9 mouse cellular contexts compared by ENCODE assay signal in the genomic region with DNA sequence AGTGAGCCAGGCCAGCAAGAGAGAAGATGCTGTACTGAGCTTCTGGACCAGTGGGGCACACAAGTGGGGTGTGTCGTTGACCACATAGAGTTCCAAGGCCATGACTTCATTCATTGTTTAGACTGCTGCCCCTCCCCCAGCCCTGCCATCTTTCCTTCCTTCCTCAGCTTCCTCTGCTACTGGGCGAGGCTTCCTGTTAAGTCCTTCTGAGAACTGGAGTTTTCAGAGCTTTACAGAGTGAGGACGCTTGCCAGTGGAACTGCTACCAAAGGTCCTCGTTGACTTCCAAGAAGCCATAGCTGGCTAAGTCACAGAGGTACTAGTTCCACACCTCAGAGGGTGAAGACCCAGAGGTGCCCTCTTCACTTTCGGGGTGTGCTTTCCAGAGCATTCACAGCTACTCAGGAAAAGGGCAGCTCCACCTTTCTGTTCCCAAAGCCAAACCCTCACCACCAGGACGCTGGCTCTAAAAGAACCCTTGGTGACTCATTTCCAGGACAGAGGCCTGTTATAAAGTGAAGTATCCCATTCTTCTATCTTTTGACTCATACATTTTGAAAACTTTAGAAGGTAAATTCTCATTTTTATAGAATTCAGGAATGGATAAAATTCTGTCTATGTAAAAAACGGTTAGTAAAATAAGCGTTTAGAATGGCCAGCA. TPM values are rescaled to one million over a fixed set of nuclear protein-coding genes. Genes with fewer than 3 reads are reported as not detected.
DNase-seq lines count a peak whose midpoint lies in the region; ATAC-seq and TF ChIP-seq lines count a peak whose summit lies in the region.
"Had no signal": no experiment of that assay in that cellular context is flagged by ENCODE, and none has a peak within 500 bp of the region (broad histone marks: within the 10 kb centered on the region; RNA-seq: fewer than 3 reads in every experiment).

No protein-coding gene starts in this region.

- H3K9me3 ChIP-seq in heart, postnatal 0 days (replicated peaks; ENCODE audit: control insufficient read depth, low read length), result no peaks in the 10 kb centered on the region
- no peaks in the 10 kb centered on the region for H3K9me3 ChIP-seq in stomach, postnatal 0 days (ENCODE audit: control insufficient read depth, low read length)
- H3K9me3 ChIP-seq in forebrain, embryonic 10.5 days, result no peaks in the 10 kb centered on the region

- no peak for DNase-seq in layer of hippocampus, adult 2 months (ENCODE audit: low spot score in 2 of 2)
- DNase-seq in layer of hippocampus, adult 11-12 months (ENCODE audit: low spot score), result no peak
- peak; percentile 61 for DNase-seq in heart, postnatal 0 days (ENCODE audit: low spot score)
- DNase-seq in liver, adult 2 months (ENCODE audit: extremely low read depth, low read depth, low spot score), result no peak
- peak; percentile 58 for DNase-seq in stomach, postnatal 0 days (ENCODE audit: low spot score)
- no peak for DNase-seq in cerebellum, adult 18-20 months
- DNase-seq in testis, postnatal 10 days (ENCODE audit: low spot score), result no peak
- DNase-seq in forebrain, embryonic 10.5 days (ENCODE audit: extremely low spot score, low spot score), result no peak
- DNase-seq: retina, postnatal 1 day had no signal

- TF ChIP-seq EP300 in heart, postnatal 0 days (IDR thresholded peaks at IDR 0.05; ENCODE audit: low read depth), result peak; percentile 94
- no peak for TF ChIP-seq EP300 in stomach, postnatal 0 days (optimal IDR thresholded peaks at IDR 0.05)

- peaks cover 17% of the 10 kb centered on the region for H3K4me1 ChIP-seq in heart, postnatal 0 days (ENCODE audit: control insufficient read depth, insufficient read depth)
- 0 out of 2 replicates have a peak, but pooled peaks cover 2% of the 10 kb centered on the region for H3K4me1 ChIP-seq in liver, adult 2 months (ENCODE audit: control insufficient read depth, insufficient read depth, low read length)
- no peaks in the 10 kb centered on the region; the same call in 1 of the 2 replicates for H3K4me1 ChIP-seq in stomach, postnatal 0 days (replicated peaks; ENCODE audit: control insufficient read depth, insufficient read depth)
- H3K4me1 ChIP-seq in forebrain, embryonic 10.5 days, result peaks cover 5% of the 10 kb centered on the region; the same call in 1 of the 2 replicates

- WGBS in heart, postnatal 0 days, result 68% methylated on average over 8 of the region's 8 CpGs
- 75% methylated on average over 8 of the region's 8 CpGs for WGBS in liver, adult 2 months
- 65% methylated on average over 8 of the region's 8 CpGs for WGBS in stomach, postnatal 0 days
- 86% methylated on average over 8 of the region's 8 CpGs for WGBS in forebrain, embryonic 10.5 days

- no peaks in the 10 kb centered on the region for H3K79me2 ChIP-seq in liver, adult 2 months (ENCODE audit: control insufficient read depth, insufficient read depth, low read length)

- peak overlapping the region; percentile 51; the same call in 1 of the 2 replicates for H3K27ac ChIP-seq in layer of hippocampus, adult 2 months
- peak overlapping the region; percentile 82 for H3K27ac ChIP-seq in heart, postnatal 0 days (ENCODE audit: low read depth)
- H3K27ac ChIP-seq in liver, adult 2 months (replicated peaks; ENCODE audit: insufficient read depth, low read depth, low read length), result peak overlapping the region; percentile 82
- peak overlapping the region; percentile 65 for H3K27ac ChIP-seq in stomach, postnatal 0 days (replicated peaks)
- H3K27ac ChIP-seq in forebrain, embryonic 10.5 days, result no peak overlapping the region

- H3K36me3 ChIP-seq in heart, postnatal 0 days (replicated peaks; ENCODE audit: control insufficient read depth, insufficient read depth, low read length), result no peaks in the 10 kb centered on the region
- no peaks in the 10 kb centered on the region for H3K36me3 ChIP-seq in liver, adult 2 months (ENCODE audit: control insufficient read depth, insufficient read depth, low read length)
- no peaks in the 10 kb centered on the region for H3K36me3 ChIP-seq in stomach, postnatal 0 days (ENCODE audit: control insufficient read depth, insufficient read depth, low read length)
- H3K36me3 ChIP-seq in forebrain, embryonic 10.5 days (replicated peaks), result no peaks in the 10 kb centered on the region

- no peaks in the 10 kb centered on the region for H3K27me3 ChIP-seq in heart, postnatal 0 days (ENCODE audit: control insufficient read depth, insufficient read depth, low read length)
- no peaks in the 10 kb centered on the region for H3K27me3 ChIP-seq in liver, adult 2 months (ENCODE audit: control insufficient read depth, insufficient read depth, low read length)
- H3K27me3 ChIP-seq in stomach, postnatal 0 days (ENCODE audit: control insufficient read depth, insufficient read depth, low read length), result no peaks in the 10 kb centered on the region
- H3K27me3 ChIP-seq in forebrain, embryonic 10.5 days (ENCODE audit: poor library complexity, severe bottlenecking), result no peaks in the 10 kb centered on the region

- H3K4me3 ChIP-seq in layer of hippocampus, adult 2 months, result no peak overlapping the region
- no peak overlapping the region for H3K4me3 ChIP-seq in heart, postnatal 0 days (ENCODE audit: low read depth, low read length)
- no peak overlapping the region for H3K4me3 ChIP-seq in liver, adult 2 months (ENCODE audit: insufficient read depth, low read depth, low read length)
- H3K4me3 ChIP-seq in stomach, postnatal 0 days (ENCODE audit: low read depth, low read length), result no peak overlapping the region
- no peak overlapping the region for H3K4me3 ChIP-seq in forebrain, embryonic 10.5 days

- no peak for TF ChIP-seq CTCF in layer of hippocampus, adult 2 months (conservative IDR thresholded peaks at IDR 0.05)
- no peak for TF ChIP-seq CTCF in heart, postnatal 0 days (IDR thresholded peaks at IDR 0.05; ENCODE audit: low read depth)
- TF ChIP-seq CTCF in liver, adult 2 months (IDR thresholded peaks at IDR 0.05; ENCODE audit: low read depth, low read length), result no peak
- TF ChIP-seq CTCF in stomach, postnatal 0 days (IDR thresholded peaks at IDR 0.05; ENCODE audit: low read depth), result no peak

- TF ChIP-seq POLR2A in liver, adult 2 months (IDR thresholded peaks at IDR 0.05; ENCODE audit: extremely low read depth, insufficient read depth, low read length), result no peak

- H3K4me2 ChIP-seq in heart, postnatal 0 days (ENCODE audit: low read depth, low read length), result no peak overlapping the region
- H3K4me2 ChIP-seq in stomach, postnatal 0 days (replicated peaks; ENCODE audit: low read depth), result no peak overlapping the region

- ATAC-seq in heart, postnatal 0 days (ENCODE audit: insufficient read depth, low read depth), result peak; percentile 81
- ATAC-seq in stomach, postnatal 0 days (ENCODE audit: low FRiP score, low TSS enrichment), result peak; percentile 73

- H3K9ac ChIP-seq in heart, postnatal 0 days (replicated peaks; ENCODE audit: low read depth, low read length), result no peak overlapping the region
- H3K9ac ChIP-seq in liver, adult 2 months (ENCODE audit: low read depth, low read length), result no peak overlapping the region
- H3K9ac ChIP-seq in stomach, postnatal 0 days (ENCODE audit: low read length), result no peak overlapping the region

RNA-seq across cellular contexts. Expression of a gene that starts 49.6 kb away (rescaled TPM):
- total RNA-seq in layer of hippocampus, adult 2 months (2021), result 100 to 1,000 TPM; 168 to 172 TPM
- total RNA-seq in heart, postnatal 0 days (2014; rRNA removed; ENCODE audit: low replicate concordance), result 16.3 and 17.2 TPM in 2 replicates
- 7.1 and 7.8 TPM in 2 replicates for polyA plus RNA-seq in heart, postnatal 0 days (2015; fragmentation: Nextera tagmentation; extraction: Ambion mirVana)
- total RNA-seq in liver, adult 2 months (2014; rRNA removed), result 13.2 and 13.7 TPM in 2 replicates
- 7.1 and 12.2 TPM in 2 replicates for polyA plus RNA-seq in liver, adult 2 months (2012; rRNA removed)
- 14.0 TPM in 2 replicates for polyA plus RNA-seq in stomach, postnatal 0 days (2015; fragmentation: Nextera tagmentation; extraction: Ambion mirVana)
- 13.6 and 15.0 TPM in 2 replicates for polyA plus RNA-seq in forebrain, embryonic 10.5 days (2016; fragmentation: Nextera tagmentation; extraction: Ambion mirVana)

Comparison
In these comparisons a context has a peak if more than half of its experiments do, and no peak if none do; other contexts are left out.
1. DNase-seq: peak in heart, postnatal 0 days (single experiment) and stomach, postnatal 0 days (single experiment); none in layer of hippocampus, adult 2 months (0 of 2), layer of hippocampus, adult 11-12 months (single experiment), liver, adult 2 months (single experiment), cerebellum, adult 18-20 months (0 of 2), testis, postnatal 10 days (single experiment) and forebrain, embryonic 10.5 days (single experiment).